Comparison of ENCODE assay signal across 32 mouse cellular contexts in the genomic region with DNA sequence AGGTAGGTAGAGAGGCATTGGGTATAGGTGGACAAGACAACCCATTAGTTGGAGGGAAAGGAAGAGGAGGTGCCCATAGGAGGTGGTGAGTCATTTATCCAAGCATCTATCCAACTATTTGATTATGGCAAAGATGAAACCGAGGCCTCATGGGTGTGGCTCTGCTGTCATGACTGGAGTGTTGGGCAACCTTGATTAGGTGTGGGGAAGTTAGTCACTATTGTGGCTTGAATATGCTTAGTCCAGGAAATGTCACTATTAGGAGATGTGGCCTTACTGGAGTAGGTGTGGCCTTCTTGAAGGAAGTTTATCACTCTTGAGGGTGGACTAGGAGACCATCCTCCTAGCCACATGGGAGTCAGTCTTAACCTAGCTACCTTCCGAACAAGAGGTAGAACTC.
"Had no signal": no experiment of that assay in that cellular context is flagged by ENCODE, and none has a peak within 500 bp of the region (broad histone marks: within the 10 kb centered on the region; RNA-seq: fewer than 3 reads in every experiment).

No protein-coding gene starts in this region.

- H3K4me3 ChIP-seq: left cerebral cortex, adult 2 months; limb, embryonic 10.5 days; limb, embryonic 12.5 days; limb, embryonic 13.5 days; limb, embryonic 15.5 days; liver, embryonic 12.5 days; liver, embryonic 13.5 days; liver, embryonic 15.5 days; lung, embryonic 15.5 days; megakaryocyte, embryonic 14.5 days; midbrain, embryonic 10.5 days; midbrain, embryonic 12.5 days; midbrain, embryonic 13.5 days; midbrain, embryonic 15.5 days; myocyte; neural tube, embryonic 12.5 days had no signal

- H3K27ac ChIP-seq: left cerebral cortex, adult 2 months; limb, embryonic 10.5 days; limb, embryonic 12.5 days; limb, embryonic 13.5 days; limb, embryonic 15.5 days; liver, embryonic 12.5 days; liver, embryonic 13.5 days; liver, embryonic 14.5 days; liver, embryonic 15.5 days; lung, embryonic 15.5 days; macrophage; midbrain, embryonic 10.5 days; midbrain, embryonic 12.5 days; midbrain, embryonic 13.5 days; midbrain, embryonic 15.5 days; neural tube, embryonic 12.5 days had no signal

- H3K9me3 ChIP-seq: limb, embryonic 10.5 days; limb, embryonic 12.5 days; limb, embryonic 13.5 days; limb, embryonic 15.5 days; liver, embryonic 12.5 days; liver, embryonic 13.5 days; liver, embryonic 15.5 days; lung, embryonic 15.5 days; midbrain, embryonic 10.5 days; midbrain, embryonic 12.5 days; midbrain, embryonic 13.5 days; midbrain, embryonic 15.5 days; neural tube, embryonic 12.5 days had no signal

- H3K4me2 ChIP-seq: limb, embryonic 12.5 days; limb, embryonic 13.5 days; limb, embryonic 15.5 days; liver, embryonic 11.5 days; liver, embryonic 12.5 days; liver, embryonic 13.5 days; liver, embryonic 15.5 days; lung, embryonic 14.5 days; lung, embryonic 15.5 days; midbrain, embryonic 11.5 days; midbrain, embryonic 12.5 days; midbrain, embryonic 13.5 days; midbrain, embryonic 15.5 days; neural tube, embryonic 12.5 days had no signal

- H3K27me3 ChIP-seq: limb, embryonic 13.5 days; limb, embryonic 15.5 days; liver, embryonic 12.5 days; liver, embryonic 13.5 days; midbrain, embryonic 13.5 days; midbrain, embryonic 15.5 days; neural tube, embryonic 12.5 days had no signal

- ATAC-seq: liver, embryonic 12.5 days; liver, postnatal 0 days; lung, postnatal 0 days; midbrain, embryonic 13.5 days; midbrain, embryonic 15.5 days; midbrain, embryonic 16.5 days had no signal

- H3K4me1 ChIP-seq: limb, embryonic 12.5 days; limb, embryonic 15.5 days; liver, embryonic 13.5 days; liver, embryonic 15.5 days; lung, embryonic 15.5 days; midbrain, embryonic 10.5 days; midbrain, embryonic 12.5 days; midbrain, embryonic 13.5 days; midbrain, embryonic 15.5 days; neural tube, embryonic 12.5 days had no signal

- H3K36me3 ChIP-seq: limb, embryonic 10.5 days; limb, embryonic 12.5 days; limb, embryonic 13.5 days; limb, embryonic 15.5 days; liver, embryonic 12.5 days; liver, embryonic 13.5 days; liver, embryonic 15.5 days; lung, embryonic 15.5 days; midbrain, embryonic 10.5 days; midbrain, embryonic 12.5 days; midbrain, embryonic 13.5 days; midbrain, embryonic 15.5 days; neural tube, embryonic 12.5 days had no signal

- DNase-seq: left cerebral cortex, postnatal 4 days; liver; liver, embryonic 13.5 days; liver, postnatal 0 days; lung, adult 18-20 months; lung, adult 2 months; lung, embryonic 14.5 days; lung, postnatal 10 days; lung, postnatal 14 days; lung, postnatal 36 days; midbrain, embryonic 14.5 days had no signal

- H3K9ac ChIP-seq: limb, embryonic 12.5 days; limb, embryonic 13.5 days; limb, embryonic 15.5 days; liver, embryonic 12.5 days; liver, embryonic 13.5 days; liver, embryonic 14.5 days; liver, embryonic 15.5 days; liver, postnatal 0 days; lung, embryonic 14.5 days; lung, embryonic 15.5 days; midbrain, embryonic 12.5 days; midbrain, embryonic 13.5 days; midbrain, embryonic 15.5 days; neural tube, embryonic 12.5 days had no signal
